Comparison of ENCODE assay signal across 8 mouse cellular contexts in genomic region chr1:74361812-74362211, GRCm38 (mm10). TPM values are rescaled to one million over a fixed set of nuclear protein-coding genes. Genes with fewer than 3 reads are reported as not detected.
DNase-seq lines count a peak whose midpoint lies in the region; ATAC-seq lines count a peak whose summit lies in the region.

Gene Catip (plus strand): TSS chr1:74362108.

- WGBS in hindbrain, embryonic 11.5 days, result 0% methylated on average over 2 of the region's 2 CpGs
- 3% methylated on average over 2 of the region's 2 CpGs for WGBS in lung, embryonic 15.5 days

- peak; percentile 30; the same call in 1 of the 2 replicates for ATAC-seq in hindbrain, embryonic 11.5 days (ENCODE audit: low FRiP score)
- peak; percentile 77 for ATAC-seq in lung, embryonic 15.5 days (ENCODE audit: borderline replicate concordance, extremely low read depth, low FRiP score, low TSS enrichment)

- peak; percentile 67 for DNase-seq in WW6 (ENCODE audit: low read depth, low spot score)
- peak; percentile 71 for DNase-seq in cerebellum, adult 9-11 months
- DNase-seq in frontal cortex, adult 2 months (ENCODE audit: extremely low spot score in 1 of 2, low spot score in 1 of 2), result peak; percentile 76 to 93
- peak; percentile 86 for DNase-seq in hindbrain, embryonic 11.5 days (ENCODE audit: low spot score)
- DNase-seq in layer of hippocampus, adult 8-10 months (ENCODE audit: low spot score in 2 of 2), result peak; percentile 75 to 81
- peak; percentile 48 for DNase-seq in ovary, postnatal 10 days (ENCODE audit: low spot score)
- DNase-seq in thymus, postnatal 4 days, result peak; percentile 70

- no peaks in the 10 kb centered on the region for H3K36me3 ChIP-seq in hindbrain, embryonic 11.5 days (ENCODE audit: control insufficient read depth, insufficient read depth, low read length)
- no peaks in the 10 kb centered on the region for H3K36me3 ChIP-seq in lung, embryonic 15.5 days

- H3K4me1 ChIP-seq in hindbrain, embryonic 11.5 days (replicated peaks; ENCODE audit: control insufficient read depth, insufficient read depth, low read length), result no peaks in the 10 kb centered on the region
- 0 out of 2 replicates have a peak, but pooled peaks cover 7% of the 10 kb centered on the region for H3K4me1 ChIP-seq in lung, embryonic 15.5 days

- H3K4me2 ChIP-seq in hindbrain, embryonic 11.5 days (replicated peaks; ENCODE audit: low read depth, low read length), result no peak within 1 kb of the TSS
- H3K4me2 ChIP-seq in lung, embryonic 15.5 days, result peak within 1 kb of the TSS; percentile 9; the same call in 1 of the 2 replicates

- no peak within 1 kb of the TSS for H3K9ac ChIP-seq in hindbrain, embryonic 11.5 days (ENCODE audit: low read depth, low read length)
- H3K9ac ChIP-seq in lung, embryonic 15.5 days, result no peak within 1 kb of the TSS

- no peak within 1 kb of the TSS for H3K4me3 ChIP-seq in hindbrain, embryonic 11.5 days (ENCODE audit: low read depth, low read length)
- no peak within 1 kb of the TSS for H3K4me3 ChIP-seq in lung, embryonic 15.5 days

- peaks cover 2% of the 10 kb centered on the region; the same call in 1 of the 2 replicates for H3K27me3 ChIP-seq in hindbrain, embryonic 11.5 days (ENCODE audit: control insufficient read depth, insufficient read depth, low read length)
- no peaks in the 10 kb centered on the region for H3K27me3 ChIP-seq in lung, embryonic 15.5 days

- H3K9me3 ChIP-seq in hindbrain, embryonic 11.5 days (ENCODE audit: control insufficient read depth, low read length), result no peaks in the 10 kb centered on the region
- H3K9me3 ChIP-seq in lung, embryonic 15.5 days, result no peaks in the 10 kb centered on the region

- H3K27ac ChIP-seq in hindbrain, embryonic 11.5 days (ENCODE audit: low read depth, low read length), result no peak within 1 kb of the TSS
- H3K27ac ChIP-seq in lung, embryonic 15.5 days, result no peak within 1 kb of the TSS

RNA-seq across cellular contexts. Expression of gene Catip, which starts in this region (rescaled TPM):
- polyA plus RNA-seq in frontal cortex, adult 2 months (2012; rRNA removed), result 5.3 and 6.0 TPM in 2 replicates
- 1.1 TPM in 2 replicates for polyA plus RNA-seq in hindbrain, embryonic 11.5 days (2014; fragmentation: Nextera tagmentation; extraction: Ambion mirVana)
- 1 to 10 TPM; 1.7 to 3.3 (median 2.2) TPM for total RNA-seq in layer of hippocampus, adult 8-10 months (2022)
- polyA plus RNA-seq in lung, embryonic 15.5 days (2015; fragmentation: Nextera tagmentation; extraction: Ambion mirVana), result 1.1 TPM in 2 replicates
